Mouse (Mus musculus): ENCODE data around the gene Ell. TPM values are rescaled to one million over a fixed set of nuclear protein-coding genes. Genes with fewer than 3 reads are reported as not detected.

Gene Ell
- polyA plus RNA-seq, 1 experiment from 2014 or later: 18.0 TPM

GRCm38 (mm10) chr8:70561357-70561756, 22.1 kb downstream of the Ell start:
- peaks cover 23% of the 10 kb centered on the region; the same call in 1 of the 2 replicates for H3K4me1 ChIP-seq (replicated peaks)
- H3K4me2 ChIP-seq (replicated peaks): no peak overlapping the region
- 0 out of 2 replicates have a peak, but pooled peaks cover 3% of the 10 kb centered on the region for H3K36me3 ChIP-seq
- no peak overlapping the region for H3K9ac ChIP-seq (replicated peaks)
- no peaks in the 10 kb centered on the region for H3K27me3 ChIP-seq
- no peak overlapping the region for H3K4me3 ChIP-seq (replicated peaks)
- no peak for ATAC-seq
- 87% methylated on average over 4 of the region's 4 CpGs for WGBS
- H3K27ac ChIP-seq: no peak overlapping the region
- H3K9me3 ChIP-seq: no peaks in the 10 kb centered on the region

GRCm38 (mm10) chr8:70561809-70562535, 22.7 kb downstream of the Ell start:
- WGBS: 84% methylated on average over 7 of the region's 7 CpGs
- ATAC-seq: no peak

GRCm38 (mm10) chr8:70562802-70563201, 23.5 kb downstream of the Ell start:
- ATAC-seq: no peak
- H3K4me1 ChIP-seq (replicated peaks): peaks cover 23% of the 10 kb centered on the region; the same call in 1 of the 2 replicates

More at GRCm38 (mm10) chr8:70561809-70562535, 22.7 kb downstream of the Ell start:
- Histone ChIP-seq H3K4me2 (replicated peaks) (no peak overlapping the region), H3K27me3 (no peaks in the 10 kb centered on the region), H3K4me1 (replicated peaks) (peaks cover 23% of the 10 kb centered on the region; the same call in 1 of the 2 replicates), H3K4me3 (replicated peaks) (no peak overlapping the region), H3K9me3 (no peaks in the 10 kb centered on the region), H3K27ac (no peak overlapping the region), H3K9ac (replicated peaks) (no peak overlapping the region), H3K36me3 (0 out of 2 replicates have a peak, but pooled peaks cover 3% of the 10 kb centered on the region)

GRCm38 (mm10) chr8:70563763-70564387, 24.6 kb downstream of the Ell start:
- Histone ChIP-seq H3K9me3 (no peaks in the 10 kb centered on the region), H3K4me1 (replicated peaks) (peaks cover 23% of the 10 kb centered on the region; the same call in 1 of the 2 replicates), H3K27ac (no peak overlapping the region), H3K27me3 (no peaks in the 10 kb centered on the region), H3K4me3 (replicated peaks) (no peak overlapping the region), H3K4me2 (replicated peaks) (no peak overlapping the region), H3K9ac (replicated peaks) (no peak overlapping the region), H3K36me3 (0 out of 2 replicates have a peak, but pooled peaks cover 3% of the 10 kb centered on the region)
- ATAC-seq: no peak
- 90% methylated on average over 6 of the region's 6 CpGs for WGBS

More at GRCm38 (mm10) chr8:70562802-70563201, 23.5 kb downstream of the Ell start:
- Histone ChIP-seq H3K4me3 (replicated peaks) (no peak overlapping the region), H3K27ac (no peak overlapping the region), H3K27me3 (no peaks in the 10 kb centered on the region), H3K9ac (replicated peaks) (no peak overlapping the region), H3K9me3 (no peaks in the 10 kb centered on the region), H3K36me3 (0 out of 2 replicates have a peak, but pooled peaks cover 3% of the 10 kb centered on the region), H3K4me2 (replicated peaks) (no peak overlapping the region)
- 76% methylated on average over 3 of the region's 3 CpGs for WGBS

GRCm38 (mm10) chr8:70564696-70565235, 25.5 kb downstream of the Ell start:
- Histone ChIP-seq H3K4me1 (replicated peaks) (peaks cover 23% of the 10 kb centered on the region; the same call in 1 of the 2 replicates), H3K27me3 (no peaks in the 10 kb centered on the region), H3K36me3 (0 out of 2 replicates have a peak, but pooled peaks cover 3% of the 10 kb centered on the region), H3K4me2 (replicated peaks) (no peak overlapping the region), H3K9me3 (no peaks in the 10 kb centered on the region), H3K9ac (replicated peaks) (no peak overlapping the region), H3K27ac (no peak overlapping the region), H3K4me3 (replicated peaks) (no peak overlapping the region)
- WGBS: 83% methylated on average over 3 of the region's 3 CpGs
- no peak for ATAC-seq

GRCm38 (mm10) chr8:70565561-70565960, 26.3 kb downstream of the Ell start:
- Histone ChIP-seq H3K27ac (no peak overlapping the region), H3K36me3 (0 out of 2 replicates have a peak, but pooled peaks cover 3% of the 10 kb centered on the region), H3K4me2 (replicated peaks) (no peak overlapping the region), H3K27me3 (no peaks in the 10 kb centered on the region), H3K9ac (replicated peaks) (no peak overlapping the region), H3K4me3 (replicated peaks) (no peak overlapping the region), H3K4me1 (replicated peaks) (peaks cover 25% of the 10 kb centered on the region; the same call in 1 of the 2 replicates), H3K9me3 (no peaks in the 10 kb centered on the region)
- 86% methylated on average over 3 of the region's 3 CpGs for WGBS
- no peak for ATAC-seq

GRCm38 (mm10) chr8:70570360-70570759, 31.1 kb downstream of the Ell start:
- Histone ChIP-seq H3K27me3 (no peaks in the 10 kb centered on the region), H3K9ac (replicated peaks) (no peak overlapping the region), H3K27ac (no peak overlapping the region), H3K4me3 (replicated peaks) (no peak overlapping the region), H3K4me2 (replicated peaks) (no peak overlapping the region), H3K4me1 (replicated peaks) (peaks cover 14% of the 10 kb centered on the region), H3K9me3 (no peaks in the 10 kb centered on the region), H3K36me3 (peaks cover 24% of the 10 kb centered on the region)
- no peak; the same call in 1 of the 2 replicates for ATAC-seq

GRCm38 (mm10) chr8:70570990-70571389, 31.7 kb downstream of the Ell start:
- H3K4me2 ChIP-seq (replicated peaks): no peak overlapping the region
- H3K36me3 ChIP-seq: peaks cover 22% of the 10 kb centered on the region
- H3K9me3 ChIP-seq: no peaks in the 10 kb centered on the region
- no peak overlapping the region for H3K27ac ChIP-seq
- no peaks in the 10 kb centered on the region for H3K27me3 ChIP-seq
- ATAC-seq: no peak
- peaks cover 8% of the 10 kb centered on the region; the same call in 1 of the 2 replicates for H3K4me1 ChIP-seq (replicated peaks)
- WGBS: 88% methylated on average over 6 of the region's 6 CpGs
- 0 out of 2 replicates have a peak overlapping the region, but pooled peaks have one; percentile 1 for H3K9ac ChIP-seq (replicated peaks)
- no peak overlapping the region for H3K4me3 ChIP-seq (replicated peaks)

- Histone ChIP-seq H3K4me1 (replicated peaks) (peaks cover 8% of the 10 kb centered on the region; the same call in 1 of the 2 replicates), H3K4me3 (replicated peaks) (no peak overlapping the region), H3K27me3 (no peaks in the 10 kb centered on the region), H3K36me3 (peaks cover 38% of the 10 kb centered on the region), H3K27ac (no peak overlapping the region), H3K9me3 (no peaks in the 10 kb centered on the region), H3K9ac (replicated peaks) (no peak overlapping the region), H3K4me2 (replicated peaks) (no peak overlapping the region)
- no peak for ATAC-seq
Observed at GRCm38 (mm10) chr8:70574302-70574701, 35.0 kb downstream of the Ell start.

GRCm38 (mm10) chr8:70574915-70575314, 35.7 kb downstream of the Ell start:
- H3K27me3 ChIP-seq: no peaks in the 10 kb centered on the region
- peaks cover 40% of the 10 kb centered on the region for H3K36me3 ChIP-seq
- no peak overlapping the region for H3K9ac ChIP-seq (replicated peaks)
- ATAC-seq: no peak
- H3K4me3 ChIP-seq (replicated peaks): no peak overlapping the region
- no peak overlapping the region for H3K27ac ChIP-seq
- no peaks in the 10 kb centered on the region for H3K9me3 ChIP-seq
- peaks cover 8% of the 10 kb centered on the region; the same call in 1 of the 2 replicates for H3K4me1 ChIP-seq (replicated peaks)
- H3K4me2 ChIP-seq (replicated peaks): no peak overlapping the region
- WGBS: 87% methylated on average over 4 of the region's 4 CpGs

- no peaks in the 10 kb centered on the region for H3K4me1 ChIP-seq (replicated peaks)
- no peak for ATAC-seq
- H3K9ac ChIP-seq (replicated peaks): no peak overlapping the region
- H3K36me3 ChIP-seq: peaks cover 63% of the 10 kb centered on the region
- 99% methylated on average over 3 of the region's 3 CpGs for WGBS
- no peaks in the 10 kb centered on the region for H3K27me3 ChIP-seq
- no peak overlapping the region for H3K4me2 ChIP-seq (replicated peaks)
- H3K9me3 ChIP-seq: no peaks in the 10 kb centered on the region
- no peak overlapping the region for H3K27ac ChIP-seq
- H3K4me3 ChIP-seq (replicated peaks): no peak overlapping the region
Observed at GRCm38 (mm10) chr8:70577207-70577606, 38.0 kb downstream of the Ell start.
